Mouse (Mus musculus) heart, embryonic 12.5 days (tissue): ENCODE data around the gene Slc34a3. TPM values are rescaled to one million over a fixed set of nuclear protein-coding genes. Genes with fewer than 3 reads are reported as not detected.

Source experiments
- ATAC-seq: fragments of 200-750 bp; cut with Nextera tagmentation; 2 replicates; pipeline ENCODE4 v1.8.0; 2017; ENCODE audit warnings: moderate TSS enrichment, moderate library complexity; ENCODE audit not compliant: insufficient number of reproducible peaks, low FRiP score
- H3K27ac ChIP-seq: fragments of 300-500 bp; sonication (generic); 2 replicates; pipeline ENCODE4 v1.5.1; 2016; ENCODE audit warnings: mild to moderate bottlenecking, moderate library complexity; ENCODE audit not compliant: poor library complexity, severe bottlenecking
- H3K27me3 ChIP-seq: fragments of 300-500 bp; sonication (generic); replicated peaks from 2 replicates; pipeline ENCODE4 v1.6.1; 2016; ENCODE audit warnings: mild to moderate bottlenecking, moderate library complexity
- H3K36me3 ChIP-seq: fragments of 300-500 bp; sonication (generic); 2 replicates; pipeline ENCODE4 v1.6.1; 2016; ENCODE audit warnings: mild to moderate bottlenecking, moderate library complexity
- H3K4me1 ChIP-seq: fragments of 300-500 bp; sonication (generic); replicated peaks from 2 replicates; pipeline ENCODE4 v1.6.1; 2016; ENCODE audit warnings: mild to moderate bottlenecking
- H3K4me2 ChIP-seq: fragments of 300-500 bp; sonication (generic); 2 replicates; pipeline ENCODE4 v1.6.1; 2016; ENCODE audit warnings: mild to moderate bottlenecking, moderate library complexity
- H3K4me3 ChIP-seq: fragments of 300-500 bp; sonication (generic); 2 replicates; pipeline ENCODE4 v1.5.1; 2016; ENCODE audit warnings: mild to moderate bottlenecking
- H3K9ac ChIP-seq: fragments of 300-500 bp; sonication (generic); 2 replicates; pipeline ENCODE4 v1.6.1; 2016; ENCODE audit warnings: mild to moderate bottlenecking, moderate library complexity
- H3K9me3 ChIP-seq: fragments of 300-500 bp; sonication (generic); replicated peaks from 2 replicates; pipeline ENCODE4 v1.6.1; 2016; ENCODE audit warnings: mild to moderate bottlenecking, moderate library complexity
- WGBS: fragments of 180-500 bp; shearing (Covaris S2); methylation state at CpG from one replicate; pipeline ENCODE4 v1.1.7; 2016; 5-methylcytosine and 5-hydroxymethylcytosine counted together
- polyA plus RNA-seq: library from polyadenylated mRNA; unstranded; fragments of >200 nt; fragmentation: Nextera tagmentation; extraction: Ambion mirVana; gene quantifications from 2 replicates; pipeline ENCODE4 v1.2.1, GENCODE M21; 2016

Gene Slc34a3
- polyA plus RNA-seq, 1 experiment from 2014 or later: not detected

DNA sequence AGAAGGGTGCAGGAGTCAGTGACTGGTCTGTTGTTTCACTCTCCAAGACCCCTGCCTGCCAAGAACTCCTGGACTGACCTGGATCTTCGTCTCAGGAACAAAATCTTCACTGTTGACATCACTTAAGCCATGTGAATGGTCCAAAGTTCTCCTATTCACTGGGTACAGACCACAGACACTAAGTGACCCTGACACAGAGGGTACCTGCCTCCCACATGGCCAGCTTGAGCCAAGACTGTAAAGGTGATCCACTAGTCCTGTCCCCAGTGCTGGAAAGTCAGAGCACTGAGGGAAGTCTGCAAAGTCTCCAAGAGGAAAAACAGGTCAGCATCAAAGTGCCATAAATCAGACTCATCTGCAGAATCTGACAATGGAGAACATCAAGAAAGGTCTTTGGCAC is 26.6 kb downstream of the Slc34a3 start:
- 94% methylated on average over 1 of the region's 1 CpGs for WGBS
- Histone ChIP-seq H3K36me3 (peaks cover 61% of the 10 kb centered on the region), H3K9me3 (no peaks in the 10 kb centered on the region), H3K4me1 (peaks cover 13% of the 10 kb centered on the region), H3K27me3 (no peaks in the 10 kb centered on the region), H3K27ac (no peak overlapping the region), H3K4me2 (no peak overlapping the region), H3K9ac (no peak overlapping the region), H3K4me3 (no peak overlapping the region)
- no peak for ATAC-seq

- ATAC-seq: 0 out of 2 replicates have a peak, but pooled peaks have one; percentile 40
- WGBS: 63% methylated on average over 4 of the region's 4 CpGs
- Histone ChIP-seq H3K9ac (no peak overlapping the region), H3K9me3 (no peaks in the 10 kb centered on the region), H3K4me3 (no peak overlapping the region), H3K27ac (no peak overlapping the region), H3K27me3 (no peaks in the 10 kb centered on the region), H3K4me2 (no peak overlapping the region), H3K36me3 (peaks cover 92% of the 10 kb centered on the region), H3K4me1 (0 out of 2 replicates have a peak, but pooled peaks cover 3% of the 10 kb centered on the region)
Observed at GRCm38 (mm10) chr2:25203631-25204214, 30.4 kb downstream of the Slc34a3 start.

DNA sequence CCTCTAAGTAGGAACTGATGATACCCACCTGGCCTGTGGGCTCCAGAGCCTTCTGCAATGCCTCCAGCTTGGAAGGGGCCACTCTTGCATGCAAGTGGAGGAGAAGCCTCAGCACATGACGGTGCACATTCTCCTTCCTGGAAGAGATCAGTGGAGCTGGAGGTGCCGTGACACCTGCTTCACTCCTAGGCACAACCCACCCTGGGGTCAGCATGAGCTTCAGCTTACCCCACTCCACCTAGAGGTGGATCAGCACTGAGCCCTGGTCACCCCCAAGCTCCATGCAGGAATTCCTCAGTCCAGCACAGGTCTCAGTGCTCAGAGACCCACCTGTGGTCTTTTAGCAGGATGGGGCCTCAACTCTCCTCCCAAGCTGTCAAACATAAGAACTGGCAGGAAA is 33.5 kb downstream of the Slc34a3 start:
- peaks cover 70% of the 10 kb centered on the region for H3K36me3 ChIP-seq

DNA sequence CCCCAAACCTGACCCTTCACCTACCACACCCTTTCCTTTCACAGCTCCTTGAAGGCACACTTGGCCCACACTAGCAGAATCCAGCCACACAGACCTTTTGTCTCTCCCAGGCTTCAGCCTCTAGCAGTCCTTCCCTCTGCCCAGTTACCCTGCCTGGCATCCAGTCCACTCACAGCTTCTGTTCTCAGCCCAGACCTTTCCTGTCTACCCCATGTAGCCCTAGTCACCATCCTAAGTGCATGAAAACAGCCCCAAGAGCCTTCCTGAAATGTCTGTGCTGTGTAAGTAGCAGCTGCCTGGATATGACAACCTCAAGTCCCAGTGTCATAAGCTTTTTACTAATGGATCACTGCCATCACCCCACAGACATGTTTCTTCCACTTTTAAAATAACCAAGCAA is 36.2 kb downstream of the Slc34a3 start:
- no peak overlapping the region for H3K4me2 ChIP-seq
- no peak for ATAC-seq
- no peaks in the 10 kb centered on the region for H3K9me3 ChIP-seq
- peaks cover 42% of the 10 kb centered on the region for H3K4me1 ChIP-seq
- peaks cover 17% of the 10 kb centered on the region for H3K27me3 ChIP-seq
- no peak overlapping the region for H3K9ac ChIP-seq
- H3K4me3 ChIP-seq: no peak overlapping the region
- peak overlapping the region; percentile 49; the same call in 1 of the 2 replicates for H3K27ac ChIP-seq
- H3K36me3 ChIP-seq: peaks cover 43% of the 10 kb centered on the region

More for the DNA sequence above, 33.5 kb downstream of the Slc34a3 start:
- ATAC-seq: no peak
- Histone ChIP-seq H3K9ac (no peak overlapping the region), H3K9me3 (no peaks in the 10 kb centered on the region), H3K4me1 (peaks cover 20% of the 10 kb centered on the region), H3K27me3 (0 out of 2 replicates have a peak, but pooled peaks cover under 1% of the 10 kb centered on the region), H3K27ac (no peak overlapping the region), H3K4me3 (no peak overlapping the region), H3K4me2 (no peak overlapping the region)
- WGBS: 90% methylated on average over 2 of the region's 2 CpGs

- Histone ChIP-seq H3K27me3 (peaks cover 17% of the 10 kb centered on the region), H3K27ac (peak overlapping the region; percentile 62), H3K4me3 (no peak overlapping the region), H3K4me1 (peaks cover 42% of the 10 kb centered on the region), H3K36me3 (peaks cover 35% of the 10 kb centered on the region), H3K4me2 (peak overlapping the region; percentile 72), H3K9ac (no peak overlapping the region), H3K9me3 (no peaks in the 10 kb centered on the region)
- 28% methylated on average over 2 of the region's 2 CpGs for WGBS
- ATAC-seq: no peak
Observed at GRCm38 (mm10) chr2:25197191-25197590, 37.0 kb downstream of the Slc34a3 start.

- Histone ChIP-seq H3K27me3 (peaks cover 17% of the 10 kb centered on the region), H3K27ac (peak within 1 kb of the TSS; percentile 62), H3K4me3 (peak within 1 kb of the TSS; percentile 40), H3K9ac (peak within 1 kb of the TSS; percentile 59), H3K4me1 (peaks cover 42% of the 10 kb centered on the region), H3K36me3 (peaks cover 28% of the 10 kb centered on the region), H3K4me2 (peak within 1 kb of the TSS; percentile 72), H3K9me3 (no peaks in the 10 kb centered on the region)
- peak; percentile 74 for ATAC-seq
- 5% methylated on average over 8 of the region's 8 CpGs for WGBS
Observed at GRCm38 (mm10) chr2:25196172-25196954, 37.8 kb downstream of the Slc34a3 start, which contains the start of gene Tor4a. Gene Tor4a (minus strand): TSS chr2:25196886.

- H3K27ac ChIP-seq: peak overlapping the region; percentile 62; the same call in 1 of the 2 replicates
- peak overlapping the region; percentile 40 for H3K4me3 ChIP-seq
- H3K9ac ChIP-seq: peak overlapping the region; percentile 59
- no peak for ATAC-seq
- peak overlapping the region; percentile 72 for H3K4me2 ChIP-seq
- peaks cover 42% of the 10 kb centered on the region for H3K4me1 ChIP-seq
- H3K9me3 ChIP-seq: no peaks in the 10 kb centered on the region
- peaks cover 19% of the 10 kb centered on the region for H3K36me3 ChIP-seq
- peaks cover 17% of the 10 kb centered on the region for H3K27me3 ChIP-seq
- 14% methylated on average over 55 of the region's 55 CpGs for WGBS
Observed at GRCm38 (mm10) chr2:25195211-25196156, 38.7 kb downstream of the Slc34a3 start.

- peaks cover 17% of the 10 kb centered on the region for H3K27me3 ChIP-seq
- H3K9me3 ChIP-seq: no peaks in the 10 kb centered on the region
- H3K9ac ChIP-seq: peak overlapping the region; percentile 59; the same call in 1 of the 2 replicates
- peak overlapping the region; percentile 72 for H3K4me2 ChIP-seq
- H3K4me1 ChIP-seq: peaks cover 42% of the 10 kb centered on the region
- peaks cover 10% of the 10 kb centered on the region for H3K36me3 ChIP-seq
- no peak for ATAC-seq
- 75% methylated on average over 17 of the region's 17 CpGs for WGBS
- no peak overlapping the region for H3K27ac ChIP-seq
- H3K4me3 ChIP-seq: peak overlapping the region; percentile 40
Observed at GRCm38 (mm10) chr2:25194486-25195171, 39.5 kb downstream of the Slc34a3 start.

GRCm38 (mm10) chr2:25194006-25194405 is 40.2 kb downstream of the Slc34a3 start:
- no peak for ATAC-seq
- Histone ChIP-seq H3K36me3 (peaks cover 6% of the 10 kb centered on the region), H3K27ac (0 out of 2 replicates have a peak overlapping the region, but pooled peaks have one; percentile 14), H3K4me1 (peaks cover 42% of the 10 kb centered on the region), H3K9me3 (no peaks in the 10 kb centered on the region), H3K9ac (0 out of 2 replicates have a peak overlapping the region, but pooled peaks have one; percentile 18), H3K27me3 (peaks cover 17% of the 10 kb centered on the region), H3K4me3 (no peak overlapping the region), H3K4me2 (peak overlapping the region; percentile 72; the same call in 1 of the 2 replicates)
- 67% methylated on average over 5 of the region's 5 CpGs for WGBS

DNA sequence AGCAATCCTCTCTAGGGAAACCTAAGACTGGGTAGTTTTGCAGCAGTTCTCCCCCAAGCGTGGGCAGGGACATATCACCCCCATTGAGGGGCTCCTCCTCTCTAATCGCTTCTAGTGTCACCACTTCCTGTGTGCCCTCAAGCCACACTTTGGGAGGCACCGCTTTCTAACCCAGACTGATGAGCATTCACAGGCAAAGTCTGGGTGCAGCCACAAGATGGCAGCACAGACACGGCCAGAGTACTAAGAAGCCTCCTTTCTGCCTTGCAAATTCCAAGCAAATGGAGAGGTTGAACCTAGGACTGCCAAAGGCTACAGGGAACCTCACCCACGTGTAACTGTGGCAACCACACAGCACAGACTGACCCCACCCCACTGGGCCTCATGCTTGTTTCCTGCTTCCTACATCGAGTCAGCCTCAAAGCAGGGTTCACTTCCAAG is 40.8 kb downstream of the Slc34a3 start:
- WGBS: 2% methylated on average over 6 of the region's 6 CpGs
- peaks cover under 1% of the 10 kb centered on the region; the same call in 1 of the 2 replicates for H3K36me3 ChIP-seq
- H3K4me3 ChIP-seq: no peak overlapping the region
- H3K27ac ChIP-seq: no peak overlapping the region
- H3K4me2 ChIP-seq: peak overlapping the region; percentile 51
- peaks cover 17% of the 10 kb centered on the region for H3K27me3 ChIP-seq
- no peak overlapping the region for H3K9ac ChIP-seq
- H3K9me3 ChIP-seq: no peaks in the 10 kb centered on the region
- peak; percentile 61; the same call in 1 of the 2 replicates for ATAC-seq
- peaks cover 40% of the 10 kb centered on the region for H3K4me1 ChIP-seq
